Mouse (Mus musculus) heart, adult 8-10 months (tissue): ENCODE measurements around the gene Ranbp3l. TPM values are rescaled to one million over a fixed set of nuclear protein-coding genes. Genes with fewer than 3 reads are reported as not detected.
"Not testable (repeated sequence)": the region's sequence is repeated elsewhere in the genome, so short reads cannot be mapped to it uniquely, and the experiment has no call there.

ENCODE experiments used
- DNase-seq: peaks from one replicate; pipeline ENCODE4 v3.0.0; 2022; ENCODE audit warnings: low spot score
- total RNA-seq, 4 experiments: library from RNA; stranded (reverse); gene quantifications; 2 replicates each; pipeline ENCODE4 v1.2.4; 2022

Gene Ranbp3l
- not detected for total RNA-seq

DNA sequence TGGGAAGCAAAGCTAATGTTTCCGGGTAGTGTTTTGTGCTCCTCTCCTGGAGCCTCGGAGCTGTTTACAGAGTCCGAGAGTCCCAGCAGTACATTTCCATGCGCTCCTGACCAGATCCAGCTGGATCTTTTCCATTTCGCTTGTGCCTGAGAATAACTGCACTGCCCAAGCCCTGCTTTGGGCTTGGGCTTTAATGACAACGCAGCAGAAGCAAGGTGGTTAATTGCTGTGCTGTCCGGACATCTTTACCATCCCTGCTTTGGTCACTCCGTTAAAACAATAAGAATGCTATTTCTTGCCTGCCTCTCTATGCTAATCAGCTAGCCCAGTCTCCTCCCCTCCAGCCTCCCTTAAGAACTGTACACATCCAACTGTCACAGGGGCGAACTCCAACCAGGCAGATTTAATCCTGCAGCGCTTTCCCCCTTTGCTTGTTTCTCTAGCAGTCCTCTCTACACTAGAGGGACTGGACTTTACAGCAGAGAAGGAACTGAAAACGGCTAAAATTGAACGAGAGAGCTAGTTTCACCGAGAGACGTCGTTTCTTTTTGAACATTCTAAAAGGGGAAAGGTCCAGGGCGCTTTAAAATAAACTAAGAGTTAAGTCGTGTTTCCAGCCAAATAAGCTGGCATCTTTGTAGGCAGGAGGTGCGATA, at the start of gene Ranbp3l:
Ranbp3l (plus strand) TSS at position 377 of the 656 bp plus-strand sequence.
- no peak for DNase-seq

DNA sequence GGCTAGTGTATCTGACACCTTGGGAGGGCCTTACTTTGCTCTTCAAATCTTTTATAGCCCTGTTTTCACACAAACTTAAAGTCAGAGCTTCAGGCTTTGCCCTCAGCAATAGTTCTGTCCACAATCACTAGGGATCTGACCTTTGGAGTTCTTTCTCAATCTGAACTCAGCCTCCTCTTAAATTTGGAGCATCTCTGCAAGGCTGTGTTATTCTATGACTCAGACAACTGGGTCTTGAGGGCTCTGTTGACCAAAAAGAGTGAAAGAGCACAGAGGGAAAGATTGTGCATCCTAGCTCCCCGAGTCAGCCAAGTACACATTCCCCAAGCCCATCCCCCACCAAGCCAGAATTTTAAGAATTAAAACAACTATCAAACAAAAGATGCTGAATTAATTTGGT, 37.7 kb upstream of the Ranbp3l start:
- DNase-seq = no peak

DNA sequence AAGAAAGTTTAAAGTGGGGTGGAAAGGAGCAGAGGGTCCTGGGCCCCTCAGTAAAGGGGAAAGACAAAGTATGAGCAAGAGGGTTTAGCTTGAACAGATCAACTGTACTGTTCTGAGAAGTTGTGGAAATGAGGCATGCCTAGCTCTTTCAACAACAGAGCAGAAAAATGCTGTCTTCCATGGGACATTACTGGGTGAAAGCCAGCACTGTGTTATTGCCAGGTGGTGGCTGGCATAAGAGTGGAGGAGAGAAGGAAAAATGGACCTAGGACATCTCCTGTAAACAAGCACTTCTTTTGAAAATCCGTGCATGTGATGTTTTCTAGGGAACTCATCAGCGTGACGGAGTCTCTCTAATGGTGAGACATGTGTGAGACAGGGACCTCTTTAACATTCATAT, 30.8 kb upstream of the Ranbp3l start:
- no peak for DNase-seq

DNA sequence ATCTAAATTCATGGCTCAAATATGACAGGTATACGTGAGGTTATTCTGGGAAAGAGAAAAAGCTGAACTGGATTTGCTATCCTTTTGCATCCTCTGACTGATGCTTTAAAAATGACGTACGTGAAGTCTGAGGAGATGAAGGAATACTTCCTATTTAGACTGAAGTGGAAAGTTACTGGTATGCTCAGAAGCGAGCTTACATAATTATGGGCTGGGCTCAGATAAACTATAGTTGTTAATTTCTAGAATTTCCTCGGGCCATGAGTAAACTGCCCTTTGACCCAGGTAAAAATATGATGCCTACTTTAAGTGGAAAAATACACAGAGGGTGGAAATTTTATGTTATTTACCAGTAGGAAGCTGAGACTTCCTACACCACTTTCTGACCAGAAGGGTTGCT, 26.9 kb upstream of the Ranbp3l start:
- no peak for DNase-seq

DNA sequence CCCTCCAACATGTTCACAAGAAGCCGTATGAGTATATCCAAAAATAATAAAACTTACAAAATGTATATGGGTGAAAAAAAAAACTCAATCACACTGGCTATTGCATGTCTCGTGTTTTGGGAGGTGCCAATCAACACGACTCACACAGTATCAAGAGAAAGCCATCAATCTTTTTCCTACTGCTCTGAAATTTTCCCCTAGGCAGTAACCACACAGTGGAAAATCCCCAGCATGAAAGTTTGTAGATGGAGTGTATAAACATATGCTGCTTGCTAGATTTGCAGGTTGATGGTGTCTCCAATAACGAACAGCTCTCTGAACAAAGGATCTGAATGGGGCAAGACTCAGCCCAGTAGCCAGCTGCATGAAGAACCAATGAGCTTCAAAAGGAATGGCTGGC, 16.9 kb upstream of the Ranbp3l start:
- DNase-seq = no peak

DNA sequence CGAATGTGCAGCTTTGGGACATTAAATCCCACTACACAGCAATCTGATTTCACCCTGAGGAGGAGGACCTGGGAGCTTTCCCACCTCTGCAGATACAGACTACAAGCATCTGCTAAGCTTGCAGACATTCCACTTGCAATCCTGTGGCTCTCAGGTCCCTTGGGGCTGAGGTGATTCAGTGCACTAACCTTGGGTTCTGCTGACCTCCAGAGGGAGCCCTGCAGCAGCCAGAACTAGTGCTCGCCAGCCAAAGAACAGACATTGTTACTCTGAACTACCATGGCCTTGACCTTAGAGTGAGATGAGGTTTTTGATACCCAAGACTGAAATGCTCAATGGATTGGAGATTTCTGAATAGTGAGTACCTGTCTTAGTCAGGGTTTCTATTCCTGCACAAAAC, 4.4 kb upstream of the Ranbp3l start:
- DNase-seq = no peak

DNA sequence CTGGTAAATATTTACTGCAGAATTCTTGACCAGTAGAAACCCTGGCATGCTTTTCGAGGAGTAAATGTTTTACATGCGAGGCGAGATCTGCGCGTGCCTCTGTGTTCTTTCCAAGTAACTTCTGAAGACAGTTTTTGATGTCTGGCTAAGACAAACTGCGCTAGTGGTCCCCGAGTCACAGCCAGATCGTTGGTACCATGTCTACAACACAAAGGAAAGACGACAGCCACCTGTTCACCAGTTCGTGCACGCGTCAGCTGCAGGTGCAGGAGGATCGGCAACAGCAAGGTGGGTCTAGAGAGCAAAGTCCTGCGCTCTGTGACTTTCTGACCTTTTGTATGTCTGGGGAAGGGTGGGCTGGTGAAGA, 463 bp downstream of the Ranbp3l start:
- no peak for DNase-seq

DNA sequence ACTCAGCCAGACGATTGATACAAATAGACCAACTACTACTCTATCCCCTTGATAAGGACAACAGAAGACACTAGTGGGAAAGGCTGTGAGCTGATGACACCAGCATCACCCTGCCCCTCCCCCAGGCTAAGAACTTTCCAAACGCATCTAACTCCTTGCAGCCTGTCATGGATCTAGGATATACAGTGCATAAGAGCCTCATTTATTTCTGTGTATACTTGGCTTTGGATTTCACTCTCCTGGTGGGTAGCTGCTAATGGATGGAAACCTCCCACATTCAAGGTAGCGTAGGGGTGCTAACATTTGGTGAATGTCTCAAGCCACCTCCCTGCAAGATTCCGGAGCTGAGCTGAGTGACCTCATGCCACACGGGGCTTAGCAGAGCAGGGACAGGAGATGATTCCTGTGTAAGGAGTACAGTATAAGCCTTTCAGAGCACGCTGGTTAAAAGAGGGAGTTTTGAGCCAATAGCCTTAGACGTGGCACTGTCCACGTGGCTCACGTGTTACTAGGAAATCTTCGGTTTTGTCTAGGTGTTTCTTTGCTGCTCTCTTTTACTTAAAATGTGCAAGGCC, 1.4 kb downstream of the Ranbp3l start:
- DNase-seq = no peak

DNA sequence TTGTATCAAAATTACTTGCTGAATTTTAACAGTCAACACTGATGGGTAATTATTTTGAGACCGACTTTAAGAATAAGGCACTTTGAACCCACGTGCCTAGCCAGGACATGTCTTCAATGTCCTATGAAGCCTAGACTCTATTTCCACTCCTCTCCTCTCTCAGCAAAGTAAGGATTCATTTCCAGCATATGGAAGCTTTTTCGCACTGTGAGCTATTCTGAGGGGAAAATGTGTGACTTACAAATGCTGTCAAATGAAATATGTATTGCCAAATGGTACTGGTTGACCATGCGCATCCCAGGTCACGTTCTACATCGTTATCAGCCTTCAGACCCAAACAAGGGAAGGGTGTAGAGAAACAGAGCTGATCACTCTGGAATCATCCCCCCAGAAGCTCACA, 23.5 kb downstream of the Ranbp3l start:
- DNase-seq = no peak

DNA sequence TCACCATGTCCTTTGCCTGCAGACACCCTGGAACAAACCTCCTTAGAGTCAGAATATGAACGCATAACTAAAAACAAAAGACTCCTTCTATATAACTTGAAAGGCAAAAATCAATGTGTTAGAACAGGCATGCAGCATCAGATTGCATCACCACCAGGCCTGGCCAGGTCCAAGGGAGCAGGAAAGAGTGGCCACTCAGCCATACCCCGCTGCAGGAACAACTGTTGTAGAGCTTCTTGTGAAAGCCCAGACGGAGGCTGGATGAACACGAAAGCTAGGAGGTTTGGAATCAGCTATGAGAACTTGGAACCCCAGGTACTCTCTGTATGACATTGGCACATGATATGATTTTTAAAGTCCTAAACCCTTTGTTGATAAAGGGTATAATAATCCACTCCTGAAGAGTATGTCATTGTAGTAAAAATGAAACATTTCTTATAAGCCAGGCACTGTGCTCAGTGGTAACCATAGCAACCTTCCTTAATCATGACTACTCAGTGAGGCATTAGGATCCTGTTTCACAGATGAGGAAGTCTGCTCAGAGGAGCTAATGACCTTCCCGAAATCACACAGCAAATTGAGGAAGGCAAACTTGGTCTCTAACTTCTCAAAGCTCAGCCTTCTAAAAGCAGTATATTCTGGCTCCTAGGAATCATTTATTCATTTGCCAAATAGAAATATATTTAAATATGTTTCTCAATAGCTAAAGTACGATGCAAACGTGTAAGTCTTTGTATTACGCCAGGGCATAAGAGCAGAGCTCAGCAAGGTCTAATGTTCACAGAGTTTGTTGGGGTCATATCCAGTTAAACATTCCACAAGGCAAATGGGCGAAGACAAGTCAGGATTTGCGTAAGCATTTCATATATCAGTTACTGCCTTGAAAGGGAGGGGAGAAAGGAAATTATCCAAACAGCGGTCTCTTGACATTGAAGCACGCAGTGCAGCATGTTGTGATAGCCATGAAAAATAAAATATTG, 24.4 kb downstream of the Ranbp3l start:
- no peak for DNase-seq

DNA sequence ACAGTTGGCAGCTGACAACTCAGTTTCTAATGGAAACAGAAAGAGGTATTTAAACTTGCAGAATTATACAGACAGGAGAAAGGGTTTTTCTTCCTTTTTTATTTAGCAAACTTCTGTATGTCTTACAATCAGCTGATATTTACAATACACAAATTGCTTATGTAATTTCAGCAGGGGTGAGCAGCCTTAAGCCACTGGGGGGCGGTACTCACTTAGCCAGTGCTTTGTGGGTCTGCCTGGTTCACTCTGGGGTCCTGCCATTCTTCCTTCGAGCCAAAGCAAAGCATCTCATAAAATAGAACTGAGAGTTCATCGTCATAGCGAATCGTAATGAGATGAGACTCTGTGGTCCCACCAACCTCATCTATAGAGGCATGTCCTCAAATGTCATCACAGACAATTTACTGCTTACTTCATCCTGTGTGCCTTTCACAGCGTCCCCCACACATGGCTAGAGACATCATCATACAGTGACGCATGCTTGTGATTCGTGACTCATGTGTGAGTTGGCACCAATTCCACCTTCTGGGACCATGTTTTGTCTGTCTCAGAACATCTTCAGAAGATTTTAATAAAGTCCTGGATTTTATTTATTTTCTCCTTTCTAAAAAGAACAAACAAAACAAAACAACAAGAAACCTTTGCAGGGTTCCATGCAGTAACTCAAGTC, 27.0 kb downstream of the Ranbp3l start:
- DNase-seq = no peak

DNA sequence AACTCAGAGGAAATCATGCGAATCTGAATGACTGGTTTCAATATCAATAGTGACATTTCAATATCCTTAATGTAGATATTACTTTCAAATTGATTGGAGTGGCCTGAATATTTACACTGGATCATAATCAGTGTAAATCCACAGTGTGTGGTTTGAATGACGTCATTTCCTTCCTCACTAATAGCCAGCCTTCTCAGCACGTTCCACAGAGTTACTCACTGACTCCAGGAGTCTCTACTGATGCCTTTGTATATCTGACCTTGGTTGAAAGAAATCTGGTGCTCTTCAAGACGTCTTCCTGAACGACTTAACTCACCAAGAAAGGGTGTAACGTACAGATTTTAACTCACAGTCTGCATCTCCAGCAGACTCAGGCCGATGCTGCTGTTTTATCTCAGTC, 27.7 kb downstream of the Ranbp3l start:
- no peak for DNase-seq

DNA sequence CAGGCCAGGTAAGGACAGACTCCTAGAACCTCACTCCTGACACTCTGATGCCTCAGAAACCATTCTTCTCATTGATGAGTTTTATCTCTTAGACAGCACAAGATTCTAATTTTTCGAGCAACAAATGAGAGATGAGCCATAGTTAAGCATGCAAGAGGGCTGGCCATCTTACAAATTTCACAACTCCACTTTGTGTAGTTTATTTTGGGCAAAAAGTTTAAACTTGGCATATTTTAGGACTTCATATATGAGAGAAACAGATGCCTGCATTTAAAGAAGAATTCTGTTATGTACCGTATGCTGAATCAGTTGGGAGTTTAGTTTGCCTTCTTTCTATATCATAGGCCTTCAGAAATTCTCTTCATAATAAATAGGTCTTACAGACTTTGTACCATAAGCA, 35.0 kb downstream of the Ranbp3l start:
- DNase-seq = no peak

DNA sequence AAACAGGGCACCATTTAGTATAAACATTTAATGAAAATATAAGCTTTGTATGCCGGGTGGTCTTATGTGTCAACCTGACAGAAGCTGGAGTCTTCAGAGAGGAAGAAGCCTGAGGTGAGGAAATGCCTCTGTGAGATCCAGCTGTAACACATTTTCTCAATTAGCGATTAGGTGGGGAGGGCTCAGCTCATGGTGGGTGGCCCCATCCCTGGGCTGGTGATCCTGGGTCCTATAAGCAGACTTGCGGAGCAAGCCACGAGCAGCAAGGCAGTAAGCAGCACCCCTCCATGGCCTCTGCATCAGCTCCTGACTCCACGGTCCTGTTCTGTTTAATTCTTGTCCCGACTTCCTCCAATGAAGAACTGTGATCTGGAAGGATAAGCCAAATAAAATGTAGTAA, 41.4 kb downstream of the Ranbp3l start:
- no peak for DNase-seq

DNA sequence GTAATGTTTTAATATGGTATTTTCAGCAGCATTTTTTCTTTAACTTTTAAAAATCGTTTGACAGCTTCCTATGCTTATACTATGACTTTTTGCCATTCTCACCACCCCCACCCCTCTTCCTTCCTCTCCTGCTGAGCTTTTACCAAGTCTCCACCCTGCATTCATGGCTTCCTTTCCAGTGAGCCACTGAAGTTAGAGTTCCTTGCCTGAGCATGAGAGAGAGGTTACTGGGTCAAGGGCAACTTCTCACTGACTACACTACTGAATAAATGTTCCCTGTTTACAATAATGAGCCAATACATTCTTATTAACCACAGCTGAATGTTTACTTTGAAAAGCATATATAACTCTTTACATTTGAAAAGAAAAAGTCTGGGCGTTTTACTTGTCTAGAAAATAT, 46.8 kb downstream of the Ranbp3l start:
- no peak for DNase-seq

DNA sequence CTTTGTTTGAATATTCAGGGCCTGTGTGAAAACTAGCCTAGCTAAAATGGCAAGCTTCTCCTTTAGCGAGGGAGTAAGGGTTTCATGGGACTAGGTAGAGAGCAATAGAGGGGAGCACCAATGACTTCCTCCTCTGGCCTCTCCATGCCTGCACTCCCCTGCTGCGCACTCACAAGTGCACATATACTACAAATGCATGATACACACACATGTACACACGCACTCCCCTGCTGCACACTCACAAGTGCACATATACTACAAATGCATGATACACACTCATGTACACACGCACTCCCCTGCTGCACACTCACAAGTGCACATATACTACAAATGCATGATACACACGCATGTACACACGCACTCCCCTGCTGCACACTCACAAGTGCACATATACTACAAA, 47.7 kb downstream of the Ranbp3l start:
- DNase-seq = not testable (repeated sequence)

DNA sequence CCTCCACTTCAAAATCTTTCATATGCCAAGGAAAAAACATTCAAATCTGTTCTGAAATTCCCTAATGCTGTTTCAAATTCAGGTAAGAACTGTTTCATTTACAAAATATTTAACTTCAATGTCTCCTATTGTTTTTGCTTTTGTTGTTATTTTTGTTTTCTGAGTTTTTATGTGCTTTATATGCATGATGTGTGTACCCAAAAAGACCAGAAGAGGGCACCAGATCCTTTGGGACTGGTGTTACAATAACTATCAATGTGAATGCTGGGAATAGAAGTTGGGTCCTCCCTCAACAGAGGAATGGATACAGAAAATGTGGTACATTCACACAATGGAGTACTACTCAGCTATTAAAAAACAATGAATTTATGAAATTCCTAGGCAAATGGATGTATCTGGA, 88.0 kb downstream of the Ranbp3l start:
- DNase-seq = no peak

DNA sequence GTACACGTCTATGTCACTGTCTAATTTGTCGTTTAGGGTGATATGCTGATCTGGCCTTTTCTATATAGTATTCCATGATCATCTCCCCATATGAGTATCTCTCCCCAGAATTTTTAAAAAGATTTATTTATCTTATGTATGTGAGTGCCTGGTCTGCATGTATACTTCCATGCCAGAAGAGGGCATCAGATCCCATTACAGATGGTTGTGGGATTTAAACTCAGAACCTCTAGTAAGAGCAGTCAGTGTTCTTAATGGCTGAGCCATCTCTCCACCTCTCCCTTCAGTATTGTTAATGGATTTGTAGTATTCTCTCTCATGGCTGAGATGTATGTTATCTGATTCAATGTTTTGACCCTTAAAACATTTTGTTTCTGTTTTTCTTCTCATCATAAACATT, 92.1 kb downstream of the Ranbp3l start:
- no peak for DNase-seq

DNA sequence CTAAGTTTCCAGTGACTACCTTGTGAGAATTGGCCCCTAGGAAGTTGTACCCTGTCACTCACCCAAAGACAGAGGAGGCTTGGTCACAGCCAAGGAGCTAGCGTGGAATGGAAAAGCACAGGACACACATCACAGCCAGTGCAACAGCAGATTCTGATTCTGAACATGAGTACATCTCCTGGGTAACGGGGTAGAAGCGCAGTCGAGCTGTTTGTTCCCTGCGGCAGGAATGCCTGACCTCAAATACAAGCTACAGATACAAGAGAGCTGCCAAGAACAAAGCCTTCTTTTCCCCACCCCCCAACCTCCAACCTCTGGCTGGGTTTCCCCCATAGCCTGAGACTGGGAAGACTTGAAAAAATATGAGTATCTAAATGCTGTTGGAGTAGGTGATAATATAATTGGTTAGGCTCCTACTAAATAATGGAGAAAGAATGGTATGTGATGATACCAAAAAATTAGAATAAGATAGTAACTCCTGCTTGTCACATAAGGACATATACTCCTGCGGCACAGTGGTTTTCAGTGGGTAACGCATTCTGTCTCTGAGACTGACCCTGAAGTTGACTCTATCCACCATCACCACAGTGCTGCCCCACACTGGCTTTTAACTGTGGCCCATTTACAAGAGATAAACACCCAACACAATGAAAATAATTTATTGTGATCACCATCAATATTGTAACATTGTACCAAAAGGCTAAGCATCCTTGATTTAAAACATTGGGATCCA, 93.6 kb downstream of the Ranbp3l start:
- no peak for DNase-seq

DNA sequence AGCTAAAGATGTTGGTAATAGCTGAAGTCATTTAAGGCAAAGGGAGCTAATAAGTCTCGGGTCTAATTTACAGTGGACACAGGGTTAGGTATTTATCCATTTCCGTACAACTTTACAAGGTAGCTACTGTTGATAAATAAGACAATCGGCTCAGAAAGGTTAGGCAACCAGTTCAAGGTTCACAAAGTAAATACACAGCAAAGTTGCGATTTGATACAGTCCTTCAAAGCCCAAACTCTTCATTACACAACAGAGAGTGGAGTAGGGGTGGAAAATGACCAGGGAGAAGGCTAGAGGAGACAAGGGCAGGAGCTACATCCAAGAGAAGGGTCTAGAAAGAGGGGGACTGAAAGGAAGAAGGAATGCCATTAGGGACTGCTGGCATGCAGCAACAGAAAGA, 101.1 kb downstream of the Ranbp3l start:
- no peak for DNase-seq

DNA sequence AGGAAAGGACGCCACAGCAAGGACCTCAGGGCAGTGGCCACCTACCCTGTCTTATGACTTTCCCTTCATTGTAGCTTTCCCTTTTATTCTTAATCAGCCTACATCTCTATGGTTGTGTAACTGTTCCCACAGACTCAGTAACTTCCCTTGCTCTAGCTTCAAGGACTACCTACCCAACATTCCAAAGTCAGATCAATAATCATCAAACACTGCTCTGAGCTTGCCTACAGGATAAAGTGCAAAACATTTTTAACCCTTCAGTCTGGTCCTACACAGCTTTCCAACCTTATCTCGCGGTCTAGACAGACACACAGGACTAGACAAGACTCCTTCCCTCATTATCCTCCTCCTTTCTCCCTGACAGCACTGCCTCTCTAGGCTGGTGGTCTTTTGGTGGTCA, 102.6 kb downstream of the Ranbp3l start:
- DNase-seq = no peak
